Mouse (Mus musculus): ENCODE measurements around the gene Lag3. TPM values are rescaled to one million over a fixed set of nuclear protein-coding genes. Genes with fewer than 3 reads are reported as not detected.

The Lag3 gene
- polyA plus RNA-seq, 2 experiments = 2.3 to 2.6 TPM

DNA sequence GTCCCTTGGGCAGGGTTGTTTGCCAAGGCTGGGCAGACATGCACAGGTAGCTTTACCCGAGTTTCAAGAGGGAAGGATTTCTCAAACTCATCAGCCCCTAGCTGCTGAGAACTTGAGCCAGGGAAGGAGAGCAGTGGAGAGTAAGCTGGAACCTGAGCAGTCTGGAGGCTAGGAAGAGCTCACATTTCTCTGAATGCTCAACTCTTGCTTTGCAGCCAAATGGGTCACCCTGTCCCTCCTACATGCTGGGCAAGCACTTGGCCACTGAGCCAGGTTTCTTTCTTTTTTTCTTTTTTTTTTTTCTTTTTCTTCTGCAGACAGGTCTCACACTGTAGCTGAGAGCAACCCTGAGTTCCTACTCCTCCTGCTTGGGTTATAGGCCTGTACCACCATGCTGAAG, 25.2 kb upstream of the Lag3 start:
- Histone ChIP-seq H3K9ac (ENCODE audit: low read depth, low read length, severe bottlenecking) (no peak overlapping the region), H3K9me3 (ENCODE audit: control insufficient read depth, low read length) (no peaks in the 10 kb centered on the region), H3K27ac (replicated peaks; ENCODE audit: low read depth, low read length) (no peak overlapping the region), H3K27me3 (ENCODE audit: control insufficient read depth, insufficient read depth, low read length) (no peaks in the 10 kb centered on the region), H3K4me3 (replicated peaks; ENCODE audit: low read length) (no peak overlapping the region), H3K4me2 (replicated peaks; ENCODE audit: low read depth, low read length, severe bottlenecking) (no peak overlapping the region), H3K36me3 (ENCODE audit: control insufficient read depth, insufficient read depth, low read length) (peaks cover 73% of the 10 kb centered on the region), H3K4me1 (ENCODE audit: control insufficient read depth, insufficient read depth, low read length) (0 out of 2 replicates have a peak, but pooled peaks cover 6% of the 10 kb centered on the region)
- WGBS = 94% methylated on average over 1 of the region's 1 CpGs
- no peak for DNase-seq (ENCODE audit: low spot score)
- no peak for TF ChIP-seq POLR2A (IDR thresholded peaks at IDR 0.05; ENCODE audit: borderline replicate concordance, extremely low read depth, insufficient read depth, insufficient read length)
- ATAC-seq (ENCODE audit: low FRiP score, low read depth) = no peak

DNA sequence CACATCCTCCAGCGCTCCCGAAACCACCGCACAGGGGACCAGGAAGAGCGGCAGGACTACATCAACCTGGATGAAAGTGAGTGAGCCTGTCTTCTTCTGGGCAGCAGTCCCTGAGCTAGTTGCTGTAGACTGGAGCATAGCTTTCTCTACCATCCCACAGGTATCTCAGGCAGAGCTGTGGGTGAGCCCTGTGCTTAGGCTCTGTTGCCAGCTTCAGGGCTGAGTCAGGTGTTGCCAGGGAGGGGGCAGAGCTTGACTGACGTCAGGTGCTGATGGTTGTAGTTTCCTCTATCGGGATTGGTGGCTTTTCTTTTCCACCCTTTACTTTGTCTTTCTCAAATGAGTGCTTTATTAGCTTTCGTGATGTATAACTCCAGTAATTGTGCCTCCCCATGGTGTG, 23.2 kb upstream of the Lag3 start:
- Histone ChIP-seq H3K4me3 (replicated peaks; ENCODE audit: low read length) (no peak overlapping the region), H3K27ac (replicated peaks; ENCODE audit: low read depth, low read length) (no peak overlapping the region), H3K9me3 (ENCODE audit: control insufficient read depth, low read length) (no peaks in the 10 kb centered on the region), H3K4me1 (ENCODE audit: control insufficient read depth, insufficient read depth, low read length) (peaks cover 16% of the 10 kb centered on the region), H3K9ac (ENCODE audit: low read depth, low read length, severe bottlenecking) (no peak overlapping the region), H3K36me3 (ENCODE audit: control insufficient read depth, insufficient read depth, low read length) (peaks cover 68% of the 10 kb centered on the region), H3K4me2 (replicated peaks; ENCODE audit: low read depth, low read length, severe bottlenecking) (no peak overlapping the region), H3K27me3 (ENCODE audit: control insufficient read depth, insufficient read depth, low read length) (no peaks in the 10 kb centered on the region)
- TF ChIP-seq POLR2A (IDR thresholded peaks at IDR 0.05; ENCODE audit: borderline replicate concordance, extremely low read depth, insufficient read depth, insufficient read length) = no peak
- 94% methylated on average over 7 of the region's 7 CpGs for WGBS
- DNase-seq (ENCODE audit: low spot score) (no peak), ATAC-seq (ENCODE audit: low FRiP score, low read depth) (no peak)

DNA sequence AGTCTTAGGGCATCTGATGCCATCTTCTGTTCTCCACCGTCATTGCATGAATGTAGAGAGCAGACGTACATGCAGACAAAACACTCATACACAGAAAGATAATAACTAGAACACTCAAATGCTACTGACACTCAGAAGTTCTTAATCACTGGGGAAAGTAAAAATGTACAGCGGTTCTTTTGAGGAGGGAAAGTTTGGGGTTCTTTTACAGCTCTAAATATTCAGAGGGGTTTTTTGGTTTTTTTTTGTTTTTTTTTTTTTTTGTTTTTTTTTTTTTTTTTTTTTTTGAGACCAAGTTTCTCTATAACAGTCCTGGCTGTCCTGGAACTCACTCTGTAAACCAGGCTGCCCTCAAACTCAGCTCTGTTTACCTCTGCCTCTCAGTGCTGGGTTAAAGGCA, 21.6 kb upstream of the Lag3 start:
- no peak for TF ChIP-seq POLR2A (IDR thresholded peaks at IDR 0.05; ENCODE audit: borderline replicate concordance, extremely low read depth, insufficient read depth, insufficient read length)
- Histone ChIP-seq H3K36me3 (ENCODE audit: control insufficient read depth, insufficient read depth, low read length) (peaks cover 58% of the 10 kb centered on the region), H3K27me3 (ENCODE audit: control insufficient read depth, insufficient read depth, low read length) (no peaks in the 10 kb centered on the region), H3K4me2 (replicated peaks; ENCODE audit: low read depth, low read length, severe bottlenecking) (peak overlapping the region; percentile 85; the same call in 1 of the 2 replicates), H3K9me3 (ENCODE audit: control insufficient read depth, low read length) (no peaks in the 10 kb centered on the region), H3K4me1 (ENCODE audit: control insufficient read depth, insufficient read depth, low read length) (peaks cover 16% of the 10 kb centered on the region), H3K4me3 (replicated peaks; ENCODE audit: low read length) (peak overlapping the region; percentile 95; the same call in 1 of the 2 replicates), H3K27ac (replicated peaks; ENCODE audit: low read depth, low read length) (no peak overlapping the region), H3K9ac (ENCODE audit: low read depth, low read length, severe bottlenecking) (no peak overlapping the region)
- ATAC-seq (ENCODE audit: low FRiP score, low read depth) (no peak), DNase-seq (ENCODE audit: low spot score) (no peak)
- 91% methylated on average over 3 of the region's 3 CpGs for WGBS

DNA sequence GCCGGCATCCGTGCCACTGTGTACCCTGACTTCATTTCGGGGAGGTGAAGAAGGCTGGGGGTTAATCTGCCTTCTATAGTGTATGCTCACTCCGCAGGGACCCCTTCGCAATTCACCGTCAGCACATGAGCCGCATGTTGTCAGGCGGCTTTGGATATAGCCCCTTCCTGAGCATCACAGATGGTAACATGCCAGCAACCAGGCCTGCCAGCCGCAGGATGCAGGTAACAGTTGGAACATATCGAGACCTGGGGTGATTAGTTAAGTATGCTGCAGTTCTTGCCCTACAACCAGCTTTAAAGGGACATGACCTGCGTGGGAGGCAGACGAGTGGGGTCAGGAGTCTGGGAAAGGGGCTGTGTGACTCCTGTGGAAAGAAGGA, 20.8 kb upstream of the Lag3 start:
- Histone ChIP-seq H3K4me2 (replicated peaks; ENCODE audit: low read depth, low read length, severe bottlenecking) (peak overlapping the region; percentile 85), H3K27me3 (ENCODE audit: control insufficient read depth, insufficient read depth, low read length) (no peaks in the 10 kb centered on the region), H3K9ac (ENCODE audit: low read depth, low read length, severe bottlenecking) (peak overlapping the region; percentile 93), H3K9me3 (ENCODE audit: control insufficient read depth, low read length) (no peaks in the 10 kb centered on the region), H3K36me3 (ENCODE audit: control insufficient read depth, insufficient read depth, low read length) (peaks cover 50% of the 10 kb centered on the region), H3K4me3 (replicated peaks; ENCODE audit: low read length) (peak overlapping the region; percentile 95), H3K4me1 (ENCODE audit: control insufficient read depth, insufficient read depth, low read length) (peaks cover 16% of the 10 kb centered on the region), H3K27ac (replicated peaks; ENCODE audit: low read depth, low read length) (peak overlapping the region; percentile 96)
- DNase-seq (ENCODE audit: low spot score) (no peak), ATAC-seq (ENCODE audit: low FRiP score, low read depth) (no peak)
- WGBS = 44% methylated on average over 12 of the region's 12 CpGs
- TF ChIP-seq POLR2A (IDR thresholded peaks at IDR 0.05; ENCODE audit: borderline replicate concordance, extremely low read depth, insufficient read depth, insufficient read length) = no peak

DNA sequence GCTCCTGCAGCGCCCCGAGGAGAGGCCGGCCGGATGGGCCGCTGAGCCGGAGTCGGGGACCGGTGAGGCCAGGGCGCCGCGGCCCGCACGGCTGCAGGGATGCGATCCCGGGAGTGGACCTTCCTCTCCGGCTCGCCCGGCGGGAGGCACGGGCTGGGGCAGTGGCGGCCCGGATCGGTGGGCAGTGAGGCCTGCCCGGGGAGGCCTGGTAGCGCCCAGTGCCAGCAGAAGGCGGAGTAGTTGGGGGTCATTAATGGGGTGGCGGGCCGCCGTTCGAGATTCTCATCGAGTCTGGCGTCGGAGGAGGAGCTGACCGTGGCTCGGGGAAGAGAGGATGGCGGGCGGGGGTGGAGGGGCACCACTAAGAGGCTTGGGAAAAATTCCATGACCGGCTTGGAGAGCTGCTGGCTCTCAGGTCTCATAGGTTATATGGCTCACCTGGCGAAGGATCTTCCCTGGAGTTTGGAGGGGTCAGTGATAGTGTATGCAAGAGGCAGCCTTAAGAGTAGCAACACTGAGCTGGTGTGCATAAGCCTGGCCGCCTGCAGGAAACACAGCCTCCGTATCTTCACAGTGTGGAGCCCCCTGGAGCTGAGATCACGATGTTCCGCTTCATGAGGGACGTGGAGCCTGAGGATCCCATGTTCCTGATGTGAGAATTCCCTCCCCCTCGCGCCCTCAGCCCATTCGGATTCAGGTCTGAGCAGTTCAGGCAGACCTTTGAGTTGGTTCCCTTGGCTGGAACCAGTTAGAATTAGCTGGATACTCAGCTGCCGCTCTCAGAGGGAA, 20.2 kb upstream of the Lag3 start:
- H3K4me3 ChIP-seq (replicated peaks; ENCODE audit: low read length) = peak overlapping the region; percentile 95
- H3K36me3 ChIP-seq (ENCODE audit: control insufficient read depth, insufficient read depth, low read length) = peaks cover 44% of the 10 kb centered on the region
- peak; percentile 10 for ATAC-seq (ENCODE audit: low FRiP score, low read depth)
- no peaks in the 10 kb centered on the region for H3K9me3 ChIP-seq (ENCODE audit: control insufficient read depth, low read length)
- peak overlapping the region; percentile 85 for H3K4me2 ChIP-seq (replicated peaks; ENCODE audit: low read depth, low read length, severe bottlenecking)
- no peak for TF ChIP-seq POLR2A (IDR thresholded peaks at IDR 0.05; ENCODE audit: borderline replicate concordance, extremely low read depth, insufficient read depth, insufficient read length)
- peak; percentile 32 for DNase-seq (ENCODE audit: low spot score)
- H3K9ac ChIP-seq (ENCODE audit: low read depth, low read length, severe bottlenecking) = peak overlapping the region; percentile 93
- peaks cover 16% of the 10 kb centered on the region for H3K4me1 ChIP-seq (ENCODE audit: control insufficient read depth, insufficient read depth, low read length)
- WGBS = 2% methylated on average over 31 of the region's 48 CpGs
- no peaks in the 10 kb centered on the region for H3K27me3 ChIP-seq (ENCODE audit: control insufficient read depth, insufficient read depth, low read length)
- peak overlapping the region; percentile 96 for H3K27ac ChIP-seq (replicated peaks; ENCODE audit: low read depth, low read length)
